Mouse (Mus musculus): ENCODE results near the gene Psma6.

DNA sequence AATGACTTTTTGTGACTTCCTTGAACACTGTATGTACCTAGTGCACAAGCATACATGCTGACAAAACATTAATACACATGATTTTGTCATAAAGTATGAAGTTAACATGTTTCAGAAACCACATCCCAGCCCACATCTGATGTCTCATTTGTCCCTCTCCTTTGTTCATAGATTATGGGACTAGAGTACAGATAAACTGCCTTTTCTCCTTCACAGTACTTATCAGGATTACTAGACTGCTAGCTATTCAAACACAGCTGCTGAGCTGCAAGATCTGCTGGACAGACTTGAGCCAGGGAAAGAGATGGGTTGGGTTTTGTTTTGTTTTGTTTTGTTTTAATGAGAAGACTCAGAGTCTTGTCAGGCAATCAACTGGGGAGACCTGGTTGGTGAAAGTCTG, 8.1 kb downstream of the Psma6 start:
- TF ChIP-seq CTCF (IDR thresholded peaks at IDR 0.05; ENCODE audit: control insufficient read depth, insufficient read depth, insufficient read length) (no peak), MAX (IDR thresholded peaks at IDR 0.05) (no peak), CEBPB (IDR thresholded peaks at IDR 0.05; ENCODE audit: low read depth) (no peak), USF1 (IDR thresholded peaks at IDR 0.05; ENCODE audit: low read depth) (no peak), MYOG (IDR thresholded peaks at IDR 0.05; ENCODE audit: control insufficient read depth, extremely low read depth, insufficient read length) (no peak), MYOD1 (IDR thresholded peaks at IDR 0.05; ENCODE audit: control insufficient read depth, insufficient read length, low read depth) (no peak), FOSL1 (IDR thresholded peaks at IDR 0.05; ENCODE audit: insufficient read depth, low read length, poor library complexity, severe bottlenecking) (no peak)

All from C2C12 (cell line).